Comparison of ENCODE assay signal across 26 mouse cellular contexts in the genomic region with DNA sequence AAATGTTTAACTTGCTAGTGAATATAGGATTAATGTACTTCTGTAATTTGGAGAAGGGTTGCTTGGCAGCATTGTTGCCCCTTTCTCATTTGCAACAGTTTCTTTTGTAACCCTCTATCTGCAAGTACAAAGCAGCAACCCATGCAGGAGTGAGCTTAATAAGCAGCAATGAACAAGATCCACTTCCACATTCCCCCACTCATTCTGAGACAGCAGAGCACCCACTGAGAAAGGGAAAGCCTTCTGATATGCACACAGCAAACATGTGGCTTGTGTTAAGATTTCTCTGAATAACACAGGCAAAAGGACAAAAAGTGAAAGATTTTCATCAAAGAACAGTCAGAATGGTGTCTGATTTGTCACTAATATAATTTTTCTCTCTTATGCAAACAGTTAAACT.
DNase-seq lines count a peak whose midpoint lies in the region; ATAC-seq lines count a peak whose summit lies in the region.
"Had no signal": no experiment of that assay in that cellular context is flagged by ENCODE, and none has a peak within 500 bp of the region (broad histone marks: within the 10 kb centered on the region; RNA-seq: fewer than 3 reads in every experiment).

No protein-coding gene starts in this region.

- H3K9me3 ChIP-seq in forebrain, embryonic 11.5 days (ENCODE audit: control insufficient read depth, low read length), result no peaks in the 10 kb centered on the region
- H3K9me3 ChIP-seq in forebrain, embryonic 13.5 days (replicated peaks), result no peaks in the 10 kb centered on the region
- H3K9me3 ChIP-seq in embryonic facial prominence, embryonic 11.5 days (replicated peaks; ENCODE audit: control insufficient read depth, low read length), result no peaks in the 10 kb centered on the region
- H3K9me3 ChIP-seq in midbrain, embryonic 13.5 days, result no peaks in the 10 kb centered on the region
- H3K9me3 ChIP-seq: embryonic facial prominence, embryonic 15.5 days; heart, embryonic 12.5 days; hindbrain, embryonic 15.5 days; kidney, embryonic 15.5 days had no signal

- no peak overlapping the region for H3K4me2 ChIP-seq in forebrain, embryonic 11.5 days (ENCODE audit: low read depth, low read length, severe bottlenecking)
- H3K4me2 ChIP-seq in forebrain, embryonic 13.5 days, result no peak overlapping the region
- no peak overlapping the region for H3K4me2 ChIP-seq in embryonic facial prominence, embryonic 11.5 days (ENCODE audit: low read depth, low read length)
- H3K4me2 ChIP-seq in midbrain, embryonic 13.5 days (replicated peaks), result no peak overlapping the region
- H3K4me2 ChIP-seq: embryonic facial prominence, embryonic 15.5 days; heart, embryonic 12.5 days; hindbrain, embryonic 15.5 days; kidney, embryonic 15.5 days had no signal

- H3K4me1 ChIP-seq in forebrain, embryonic 11.5 days (replicated peaks; ENCODE audit: control insufficient read depth, insufficient read depth, low read length), result no peaks in the 10 kb centered on the region
- H3K4me1 ChIP-seq in forebrain, embryonic 13.5 days, result peaks cover 13% of the 10 kb centered on the region
- no peaks in the 10 kb centered on the region for H3K4me1 ChIP-seq in embryonic facial prominence, embryonic 11.5 days (ENCODE audit: control insufficient read depth, insufficient read depth, low read length)
- peaks cover 25% of the 10 kb centered on the region for H3K4me1 ChIP-seq in midbrain, embryonic 13.5 days (replicated peaks)
- H3K4me1 ChIP-seq: embryonic facial prominence, embryonic 15.5 days; heart, embryonic 12.5 days; hindbrain, embryonic 15.5 days; kidney, embryonic 15.5 days had no signal

- no peak for DNase-seq in forebrain, embryonic 11.5 days (ENCODE audit: low spot score)
- peak; percentile 56 for DNase-seq in A20 (ENCODE audit: low read depth, low spot score)
- DNase-seq in embryonic facial prominence, embryonic 11.5 days (ENCODE audit: low spot score), result peak; percentile 47
- no peak for DNase-seq in MN1 (ENCODE audit: low spot score)
- DNase-seq in heart, adult 18-20 months, result no peak
- DNase-seq in urinary bladder, postnatal 10 days (ENCODE audit: low spot score), result no peak
- DNase-seq: adrenal gland, adult 2 months; cerebellum, adult 11-12 months; cerebellum, postnatal 10 days; gastrocnemius, postnatal 10 days; heart, postnatal 10 days; layer of hippocampus, adult 9-11 months; left cerebral cortex, postnatal 4 days; lung, adult 18-20 months; lung, postnatal 10 days; right cerebral cortex, postnatal 25 days had no signal

- ATAC-seq in forebrain, embryonic 11.5 days (replicated peaks; ENCODE audit: low FRiP score), result 0 out of 2 replicates have a peak, but pooled peaks have one; percentile 25
- no peak; the same call in 1 of the 2 replicates for ATAC-seq in forebrain, embryonic 13.5 days
- ATAC-seq in embryonic facial prominence, embryonic 11.5 days (replicated peaks; ENCODE audit: insufficient number of reproducible peaks, low FRiP score, low TSS enrichment, low read depth), result no peak
- no peak for ATAC-seq in midbrain, embryonic 13.5 days
- ATAC-seq: CD4-positive, CD25-positive, alpha-beta regulatory T cell, adult 4 months; forebrain, embryonic 16.5 days; intestine, postnatal 0 days had no signal

- no peak overlapping the region for H3K27ac ChIP-seq in forebrain, embryonic 11.5 days (ENCODE audit: low read depth, low read length)
- no peak overlapping the region for H3K27ac ChIP-seq in forebrain, embryonic 13.5 days
- no peak overlapping the region for H3K27ac ChIP-seq in embryonic facial prominence, embryonic 11.5 days (replicated peaks; ENCODE audit: low read depth, low read length)
- peak overlapping the region; percentile 70 for H3K27ac ChIP-seq in midbrain, embryonic 13.5 days
- H3K27ac ChIP-seq: embryonic facial prominence, embryonic 15.5 days; hindbrain, embryonic 15.5 days; kidney, embryonic 15.5 days; left cerebral cortex, adult 2 months had no signal

- no peaks in the 10 kb centered on the region for H3K36me3 ChIP-seq in forebrain, embryonic 11.5 days (ENCODE audit: control insufficient read depth, insufficient read depth, low read length)
- no peaks in the 10 kb centered on the region for H3K36me3 ChIP-seq in forebrain, embryonic 13.5 days (ENCODE audit: poor library complexity, severe bottlenecking)
- no peaks in the 10 kb centered on the region for H3K36me3 ChIP-seq in embryonic facial prominence, embryonic 11.5 days (replicated peaks; ENCODE audit: control insufficient read depth, insufficient read depth, low read depth, low read length)
- no peaks in the 10 kb centered on the region for H3K36me3 ChIP-seq in midbrain, embryonic 13.5 days
- H3K36me3 ChIP-seq: embryonic facial prominence, embryonic 15.5 days; heart, embryonic 12.5 days; hindbrain, embryonic 15.5 days; kidney, embryonic 15.5 days had no signal

- H3K4me3 ChIP-seq in forebrain, embryonic 11.5 days (ENCODE audit: low read depth, low read length), result no peak overlapping the region
- no peak overlapping the region for H3K4me3 ChIP-seq in forebrain, embryonic 13.5 days
- H3K4me3 ChIP-seq in embryonic facial prominence, embryonic 11.5 days (ENCODE audit: low read depth, low read length), result no peak overlapping the region
- H3K4me3 ChIP-seq in midbrain, embryonic 13.5 days (replicated peaks), result no peak overlapping the region
- H3K4me3 ChIP-seq: embryonic facial prominence, embryonic 15.5 days; heart, embryonic 12.5 days; hindbrain, embryonic 15.5 days; kidney, embryonic 15.5 days; left cerebral cortex, adult 2 months had no signal

- no peaks in the 10 kb centered on the region for H3K27me3 ChIP-seq in forebrain, embryonic 11.5 days (ENCODE audit: control insufficient read depth, insufficient read depth, low read length)
- H3K27me3 ChIP-seq in forebrain, embryonic 13.5 days, result no peaks in the 10 kb centered on the region
- no peaks in the 10 kb centered on the region for H3K27me3 ChIP-seq in embryonic facial prominence, embryonic 11.5 days (ENCODE audit: control insufficient read depth, insufficient read depth, low read length)
- H3K27me3 ChIP-seq in midbrain, embryonic 13.5 days, result no peaks in the 10 kb centered on the region
- H3K27me3 ChIP-seq: embryonic facial prominence, embryonic 15.5 days; heart, embryonic 12.5 days; hindbrain, embryonic 15.5 days; kidney, embryonic 15.5 days had no signal

- H3K9ac ChIP-seq in forebrain, embryonic 11.5 days (ENCODE audit: low read length), result no peak overlapping the region
- no peak overlapping the region for H3K9ac ChIP-seq in forebrain, embryonic 13.5 days
- H3K9ac ChIP-seq in embryonic facial prominence, embryonic 11.5 days (replicated peaks; ENCODE audit: low read length), result no peak overlapping the region
- H3K9ac ChIP-seq in midbrain, embryonic 13.5 days (replicated peaks), result no peak overlapping the region
- H3K9ac ChIP-seq: embryonic facial prominence, embryonic 15.5 days; heart, embryonic 12.5 days; hindbrain, embryonic 15.5 days; kidney, embryonic 15.5 days had no signal

Comparison
In these comparisons a context has a peak if more than half of its experiments do, and no peak if none do; other contexts are left out.
1. DNase-seq: peak in A20 (single experiment) and embryonic facial prominence, embryonic 11.5 days (single experiment); none in forebrain, embryonic 11.5 days (single experiment), MN1 (single experiment), heart, adult 18-20 months (0 of 2) and urinary bladder, postnatal 10 days (single experiment).